16 mouse cellular contexts compared by ENCODE assay signal in the genomic region with DNA sequence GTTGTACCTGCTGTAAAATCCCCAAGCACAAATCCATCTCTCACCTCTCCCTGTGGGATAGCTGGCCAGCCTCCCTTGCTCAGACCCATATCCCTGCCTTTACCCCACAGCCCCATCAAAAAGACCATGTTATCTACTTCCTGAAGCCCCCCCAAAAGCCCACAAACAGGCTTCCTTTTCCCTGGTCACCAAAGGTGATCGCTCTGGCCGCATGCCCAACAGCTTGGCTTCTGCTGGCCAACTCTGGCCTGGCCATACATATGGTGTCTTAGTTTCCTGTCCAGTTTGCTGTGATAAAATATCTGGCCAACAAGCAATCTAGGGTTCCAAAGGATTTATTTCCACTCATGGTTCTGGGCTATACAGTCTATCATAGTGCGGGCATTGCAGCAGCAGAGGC.
"Had no signal": no experiment of that assay in that cellular context is flagged by ENCODE, and none has a peak within 500 bp of the region (broad histone marks: within the 10 kb centered on the region; RNA-seq: fewer than 3 reads in every experiment).

No protein-coding gene starts in this region.

- H3K27ac ChIP-seq: neural tube, embryonic 13.5 days; neural tube, embryonic 15.5 days; stomach, embryonic 15.5 days; stomach, postnatal 0 days had no signal

- H3K4me1 ChIP-seq: neural tube, embryonic 15.5 days had no signal

- H3K27me3 ChIP-seq: neural tube, embryonic 15.5 days; stomach, embryonic 15.5 days had no signal

- H3K4me3 ChIP-seq: neural tube, embryonic 13.5 days; neural tube, embryonic 15.5 days; stomach, embryonic 15.5 days had no signal

- DNase-seq: retina, postnatal 1 day; right cerebral cortex, adult 18-20 months; right cerebral cortex, postnatal 14 days; right cerebral cortex, postnatal 25 days; right cerebral cortex, postnatal 4 days; spleen, adult 18-20 months; thymus, adult 18-20 months; thymus, adult 2 months; thymus, postnatal 14 days; thymus, postnatal 25 days; thymus, postnatal 36 days; thymus, postnatal 4 days had no signal
